Mouse (Mus musculus) olfactory bulb, adult 2 months (tissue): ENCODE data around the gene Paxx. TPM values are rescaled to one million over a fixed set of nuclear protein-coding genes. Genes with fewer than 3 reads are reported as not detected.
A peak's percentile ranks its signal among the peaks of the same experiment; 100 is the strongest.

Experiments used
- H3K27ac ChIP-seq: fragments of 200-500 bp; 2 replicates; pipeline ENCODE4 v1.5.1; 2012; ENCODE audit warnings: low read depth, low read length; ENCODE audit not compliant: insufficient read depth
- H3K4me1 ChIP-seq: fragments of 200-500 bp; 2 replicates; pipeline ENCODE4 v1.6.1; 2012; ENCODE audit warnings: low read length; ENCODE audit not compliant: control insufficient read depth, insufficient read depth
- H3K4me3 ChIP-seq: fragments of 200-500 bp; 2 replicates; pipeline ENCODE4 v1.5.1; 2012; ENCODE audit warnings: mild to moderate bottlenecking, low read depth, low read length, moderate library complexity; ENCODE audit not compliant: insufficient read depth
- CTCF ChIP-seq: fragments of 200-500 bp; IDR thresholded peaks from 2 replicates; pipeline ENCODE4 v1.5.1; 2012; ENCODE audit warnings: low read depth, mild to moderate bottlenecking, low read length, moderate library complexity; ENCODE audit not compliant: insufficient read depth
- POLR2A ChIP-seq: fragments of 200-500 bp; IDR thresholded peaks from 2 replicates; pipeline ENCODE4 v1.6.1; 2012; ENCODE audit warnings: mild to moderate bottlenecking, low read depth, low read length, moderate library complexity; ENCODE audit not compliant: insufficient read depth
- WGBS: fragments of 180-500 bp; shearing (Covaris S2); methylation state at CpG from one replicate; pipeline ENCODE4 v1.1.7; 2018; 5-methylcytosine and 5-hydroxymethylcytosine counted together
- polyA plus RNA-seq: library from polyadenylated mRNA; stranded (reverse); fragments of >200 nt; gene quantifications from 2 replicates; pipeline ENCODE4 v1.2.4, GENCODE M21; 2012; ENCODE audit warnings: low replicate concordance; ENCODE audit not compliant: missing spikeins, insufficient read depth, insufficient read length

The Paxx gene
- polyA plus RNA-seq, 1 experiment, result not detected

DNA sequence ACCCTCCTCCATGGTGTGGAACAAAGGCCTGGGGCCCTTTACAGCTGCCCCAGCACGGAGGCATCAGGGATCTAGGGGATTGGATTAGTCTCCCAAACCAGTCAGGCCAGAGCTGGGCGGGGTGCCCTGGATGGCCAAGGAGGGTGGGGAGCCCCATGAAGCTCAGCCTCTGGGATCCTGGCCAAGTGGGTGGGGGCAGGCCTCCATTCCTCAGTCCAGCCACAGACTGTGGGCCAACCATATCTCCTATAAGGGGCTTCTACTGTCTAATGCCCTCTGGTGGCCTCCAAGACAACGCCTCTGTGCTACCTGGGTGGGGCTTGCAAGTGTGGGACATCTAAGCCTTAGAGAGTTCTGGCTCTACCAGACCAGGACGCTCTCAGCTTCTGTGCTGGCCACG lies 2.0 kb downstream of the Paxx start:
- Histone ChIP-seq H3K4me3 (no peak overlapping the region), H3K27ac (no peak overlapping the region), H3K4me1 (peaks cover 21% of the 10 kb centered on the region)
- 75% methylated on average over 5 of the region's 5 CpGs for WGBS
- TF ChIP-seq POLR2A, result no peak
- no peak for TF ChIP-seq CTCF

DNA sequence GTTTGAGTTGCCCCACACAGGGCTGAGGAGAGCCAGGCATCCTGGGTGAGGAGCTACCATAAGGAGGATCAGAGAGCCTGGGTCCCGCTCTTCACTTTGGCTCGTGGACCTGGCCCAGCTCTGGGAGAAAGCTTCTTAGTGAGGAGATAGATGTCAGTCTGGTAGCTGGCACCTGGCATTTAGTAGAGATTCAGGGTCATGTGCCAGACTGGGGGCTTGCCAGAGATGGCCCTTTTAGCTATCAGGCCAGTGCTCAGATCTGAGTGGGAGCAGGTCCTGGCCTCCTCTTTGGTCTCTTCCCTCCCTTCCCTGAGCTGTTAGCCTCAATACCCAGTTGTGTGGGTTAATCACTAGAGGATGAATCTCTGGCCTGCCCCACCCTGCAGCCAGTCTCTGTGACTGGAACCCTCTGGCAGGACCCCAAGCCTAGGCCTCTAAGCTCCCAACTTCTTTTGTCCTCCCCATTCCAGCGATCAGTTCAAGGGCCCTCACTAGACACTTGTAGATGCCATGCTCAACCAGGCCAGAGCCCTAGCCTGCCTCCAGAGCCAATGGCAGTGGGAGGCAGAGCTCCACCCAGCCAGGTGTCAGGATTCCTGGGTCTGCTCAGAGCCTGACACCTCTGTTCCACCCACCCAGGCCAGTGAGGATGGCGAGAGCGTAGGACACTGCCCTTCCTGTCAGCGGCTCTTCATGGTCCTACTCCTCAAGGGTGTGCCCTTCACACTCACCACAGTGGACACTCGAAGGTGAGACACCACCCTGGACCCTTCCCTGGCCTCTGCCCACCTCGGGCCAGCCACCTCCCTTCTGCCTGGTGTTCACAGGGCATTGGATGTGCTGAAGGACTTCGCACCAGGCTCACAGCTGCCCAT lies 3.6 kb downstream of the Paxx start:
- 83% methylated on average over 9 of the region's 9 CpGs for WGBS
- peaks cover 21% of the 10 kb centered on the region for H3K4me1 ChIP-seq
- TF ChIP-seq CTCF, result no peak
- TF ChIP-seq POLR2A, result no peak
- H3K4me3 ChIP-seq, result no peak overlapping the region
- no peak overlapping the region for H3K27ac ChIP-seq

DNA sequence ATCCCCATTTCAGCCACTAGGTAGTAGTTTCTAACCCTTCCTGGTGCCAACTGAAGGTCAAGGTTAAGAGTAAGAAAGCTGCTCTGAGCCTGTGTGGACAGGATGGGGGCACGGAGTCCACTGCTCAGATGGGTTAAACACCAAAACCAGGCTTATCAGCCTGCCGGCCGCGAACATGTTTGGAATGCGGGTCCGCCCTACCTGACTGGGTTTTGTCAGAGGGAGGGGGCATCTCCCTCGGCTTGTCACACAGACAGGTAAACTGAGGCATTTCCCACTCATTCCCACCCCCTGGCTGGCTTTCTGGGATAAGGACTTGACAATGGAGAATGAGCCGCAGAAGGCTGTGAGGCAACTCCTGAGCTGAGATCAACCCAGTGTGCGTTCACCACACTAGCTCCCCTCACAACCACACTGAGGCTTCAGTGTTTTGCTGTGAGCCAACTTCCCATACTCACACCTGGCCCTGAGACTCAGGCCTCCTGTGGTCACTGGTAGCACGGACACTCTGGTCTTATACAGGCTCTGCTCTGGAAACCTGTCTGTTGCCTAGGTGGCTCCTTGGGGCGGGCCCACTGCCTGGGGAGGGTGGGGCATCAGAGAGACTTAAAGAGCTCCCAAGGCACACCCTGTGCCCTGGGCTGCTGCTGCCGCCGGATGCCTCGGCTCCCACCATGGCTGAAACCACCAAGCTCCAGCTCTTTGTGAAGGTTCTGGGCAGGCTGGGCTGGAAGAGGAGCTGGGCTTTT lies 4.5 kb downstream of the Paxx start, which contains the start of gene Clic3:
Gene Clic3, plus strand, starts transcription at position 634 of the 749 bp plus-strand sequence.
- Histone ChIP-seq H3K27ac (no peak within 1 kb of the TSS), H3K4me1 (peaks cover 17% of the 10 kb centered on the region), H3K4me3 (no peak within 1 kb of the TSS)
- WGBS, result 64% methylated on average over 14 of the region's 14 CpGs
- TF ChIP-seq CTCF (no peak), POLR2A (no peak)

DNA sequence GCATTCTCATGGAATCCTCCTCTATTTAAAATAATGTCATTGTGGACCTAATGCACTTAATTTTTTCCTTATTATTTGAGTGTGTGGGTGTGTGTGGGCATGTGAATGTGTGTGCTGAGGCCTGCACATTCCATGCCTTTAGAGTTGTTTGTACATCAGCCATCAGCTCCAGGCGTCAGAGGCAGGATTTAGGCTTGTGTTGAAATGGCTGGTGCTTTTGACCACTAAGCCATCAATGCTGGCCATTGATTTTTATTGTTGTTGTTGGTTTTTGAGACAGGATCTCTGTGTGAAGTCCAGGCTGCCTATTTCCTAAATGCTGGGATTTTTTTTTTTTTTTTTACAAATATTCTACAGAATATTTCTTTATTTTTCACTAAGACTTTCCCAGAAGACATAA lies 7.9 kb downstream of the Paxx start:
- TF ChIP-seq POLR2A (no peak), CTCF (no peak)
- 52% methylated on average over 1 of the region's 1 CpGs for WGBS
- no peaks in the 10 kb centered on the region for H3K4me1 ChIP-seq
- no peak overlapping the region for H3K27ac ChIP-seq
- no peak overlapping the region for H3K4me3 ChIP-seq

DNA sequence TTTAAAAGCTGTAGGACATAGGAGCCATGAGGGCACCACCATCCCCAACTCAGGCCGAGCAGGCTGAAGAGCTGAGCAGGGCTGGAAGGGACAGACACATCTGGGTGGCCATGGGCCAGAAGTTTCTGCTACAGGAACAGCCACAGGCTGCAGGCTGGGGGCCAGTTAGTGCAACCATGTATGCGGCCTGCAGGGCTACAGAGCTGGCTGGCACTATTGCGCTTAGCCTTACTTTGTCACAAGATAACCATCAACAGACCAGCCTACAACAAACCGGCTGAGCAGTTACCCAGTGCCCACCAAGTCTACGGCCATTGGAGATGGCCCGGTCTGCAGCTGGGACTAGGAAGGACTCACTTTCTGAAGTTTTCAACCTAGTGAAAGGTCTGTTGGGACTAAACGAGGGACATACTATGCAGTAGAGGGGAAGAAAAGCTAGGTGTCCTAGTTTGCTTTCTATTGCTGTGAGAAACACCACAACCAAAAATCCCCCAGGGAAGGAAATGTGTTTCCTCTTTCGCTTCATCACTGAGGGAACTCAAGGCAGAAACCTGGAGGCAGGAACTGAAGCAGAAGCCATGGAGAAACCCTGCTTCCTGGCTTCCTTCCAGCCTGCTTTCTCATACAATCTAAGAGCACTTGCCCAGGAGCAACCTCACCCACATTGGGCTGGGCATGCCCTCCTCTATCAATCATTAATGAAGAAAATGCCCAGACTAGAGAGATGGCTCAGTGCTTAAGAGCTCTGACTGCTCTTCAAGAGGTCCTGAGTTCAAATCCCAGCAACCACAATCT lies 9.8 kb downstream of the Paxx start:
- WGBS, result 79% methylated on average over 8 of the region's 8 CpGs
- Histone ChIP-seq H3K27ac (no peak overlapping the region), H3K4me1 (no peaks in the 10 kb centered on the region), H3K4me3 (no peak overlapping the region)
- no peak for TF ChIP-seq CTCF

DNA sequence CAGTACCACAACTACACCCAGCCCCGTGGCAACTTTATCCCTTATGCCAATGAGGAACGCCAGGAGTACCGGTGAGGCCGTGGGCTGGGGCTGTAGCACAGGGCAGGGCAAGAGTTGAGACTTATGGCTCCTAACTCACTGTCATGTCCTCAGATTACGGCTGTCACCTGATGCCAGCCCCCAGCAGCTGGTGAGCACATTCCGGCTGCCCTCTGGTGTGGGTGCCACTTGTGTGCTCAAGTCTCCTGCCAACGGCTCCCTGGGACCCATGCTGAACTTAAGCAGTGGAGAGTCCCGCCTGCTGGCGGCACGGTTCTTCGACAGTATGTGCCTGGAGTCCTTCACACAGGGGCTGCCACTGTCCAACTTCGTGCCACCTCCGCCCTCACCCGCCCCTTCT lies 18.2 kb downstream of the Paxx start:
- WGBS, result 90% methylated on average over 14 of the region's 14 CpGs
- H3K4me3 ChIP-seq, result no peak overlapping the region
- no peak overlapping the region for H3K27ac ChIP-seq
- H3K4me1 ChIP-seq, result no peaks in the 10 kb centered on the region
- TF ChIP-seq POLR2A, result no peak
- TF ChIP-seq CTCF, result no peak

DNA sequence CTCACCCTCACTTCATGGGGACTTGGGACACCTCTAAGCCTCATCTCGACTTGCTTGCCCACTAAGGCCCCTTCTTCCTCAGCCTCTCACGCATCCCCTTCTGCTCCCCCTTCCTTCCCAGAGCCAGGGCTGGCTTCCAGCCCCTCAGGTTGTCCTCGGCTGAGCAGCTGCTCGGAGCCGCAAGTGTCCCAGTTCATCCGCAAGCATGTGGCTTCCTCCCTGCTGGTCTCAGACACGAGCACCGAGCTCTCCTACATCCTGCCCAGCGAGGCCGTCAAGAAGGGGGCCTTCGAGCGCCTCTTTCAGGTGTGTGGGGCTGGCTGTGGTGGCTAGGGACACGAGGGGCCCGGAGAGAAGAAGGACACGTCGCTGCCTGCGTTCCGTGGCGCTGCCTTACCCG lies 19.8 kb downstream of the Paxx start:
- no peak for TF ChIP-seq CTCF
- no peak for TF ChIP-seq POLR2A
- Histone ChIP-seq H3K4me3 (no peak overlapping the region), H3K27ac (no peak overlapping the region), H3K4me1 (no peaks in the 10 kb centered on the region)
- 85% methylated on average over 20 of the region's 20 CpGs for WGBS

DNA sequence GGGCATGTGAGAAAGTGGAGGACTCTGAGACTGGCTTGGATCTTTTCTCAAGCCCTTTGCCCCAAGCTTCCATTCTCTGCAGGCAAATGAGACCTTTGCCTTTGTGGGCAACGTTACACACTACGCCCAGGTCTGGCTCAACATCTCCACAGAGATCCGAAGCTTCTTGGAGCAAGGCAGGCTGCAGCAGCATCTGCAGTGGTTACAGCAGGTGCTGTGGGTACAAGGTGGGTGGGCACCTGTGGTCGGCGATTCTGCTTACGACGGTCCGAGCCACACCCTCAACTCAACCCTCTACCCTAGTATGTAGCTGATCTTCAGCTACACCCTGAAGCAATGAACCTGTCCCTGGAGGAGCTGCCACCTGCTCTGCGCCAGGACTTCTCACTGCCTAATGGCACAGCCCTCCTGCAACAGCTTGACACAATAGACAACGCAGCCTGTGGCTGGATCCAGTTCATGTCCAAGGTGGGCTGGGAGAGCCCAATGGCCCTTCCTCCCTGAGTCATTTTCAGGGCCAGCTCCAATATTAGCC lies 24.5 kb downstream of the Paxx start:
- 0 out of 2 replicates have a peak, but pooled peaks have one; percentile 23 for TF ChIP-seq POLR2A
- TF ChIP-seq CTCF, result no peak
- 95% methylated on average over 10 of the region's 10 CpGs for WGBS
- Histone ChIP-seq H3K27ac (no peak overlapping the region), H3K4me3 (no peak overlapping the region), H3K4me1 (peaks cover 10% of the 10 kb centered on the region)

DNA sequence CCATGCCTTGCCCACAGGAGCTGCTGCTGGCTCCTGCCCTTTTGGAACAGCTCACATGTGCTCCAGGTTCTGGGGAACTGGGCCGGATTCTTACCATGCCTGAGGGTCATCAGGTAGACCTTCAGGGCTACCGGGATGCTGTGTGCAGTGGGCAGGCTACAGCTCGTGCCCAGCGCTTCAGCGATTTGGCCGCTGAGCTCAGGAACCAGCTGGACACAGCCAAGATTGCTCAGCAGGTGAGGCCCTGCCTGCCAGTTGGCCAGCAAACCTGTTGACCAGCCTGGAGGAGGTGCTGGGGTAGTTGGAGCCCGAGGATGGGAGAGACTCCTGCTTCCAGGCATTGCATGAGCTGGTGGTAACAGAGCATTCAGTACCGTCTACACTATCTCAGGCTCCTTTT lies 26.6 kb downstream of the Paxx start:
- WGBS, result 90% methylated on average over 8 of the region's 8 CpGs

More for the DNA sequence above, 26.6 kb downstream of the Paxx start:
- peaks cover 31% of the 10 kb centered on the region for H3K4me1 ChIP-seq
- TF ChIP-seq CTCF (no peak), POLR2A (no peak)
- no peak overlapping the region for H3K27ac ChIP-seq
- H3K4me3 ChIP-seq, result no peak overlapping the region
